Mouse (Mus musculus): ENCODE data around the gene Trim3.

Trim3 gene

DNA sequence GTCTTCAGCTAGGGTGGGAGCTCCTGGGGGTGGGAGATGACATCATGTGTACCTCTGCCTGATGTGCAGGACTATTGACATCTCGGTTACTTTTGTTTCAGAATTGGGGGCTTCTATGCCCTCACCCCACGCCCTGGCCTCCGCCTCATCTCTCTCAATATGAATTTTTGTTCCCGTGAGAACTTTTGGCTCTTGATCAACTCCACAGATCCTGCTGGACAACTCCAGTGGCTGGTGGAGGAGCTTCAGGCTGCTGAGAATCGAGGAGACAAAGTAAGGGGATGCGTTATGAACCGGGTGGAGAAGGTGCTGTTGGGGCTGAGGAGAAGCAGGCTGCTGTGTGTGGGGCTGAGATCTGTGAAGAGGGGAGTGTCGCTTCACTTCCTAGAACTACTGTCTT, 77.0 kb downstream of the Trim3 start:
- DNase-seq (ENCODE audit: low read depth): no peak

DNA sequence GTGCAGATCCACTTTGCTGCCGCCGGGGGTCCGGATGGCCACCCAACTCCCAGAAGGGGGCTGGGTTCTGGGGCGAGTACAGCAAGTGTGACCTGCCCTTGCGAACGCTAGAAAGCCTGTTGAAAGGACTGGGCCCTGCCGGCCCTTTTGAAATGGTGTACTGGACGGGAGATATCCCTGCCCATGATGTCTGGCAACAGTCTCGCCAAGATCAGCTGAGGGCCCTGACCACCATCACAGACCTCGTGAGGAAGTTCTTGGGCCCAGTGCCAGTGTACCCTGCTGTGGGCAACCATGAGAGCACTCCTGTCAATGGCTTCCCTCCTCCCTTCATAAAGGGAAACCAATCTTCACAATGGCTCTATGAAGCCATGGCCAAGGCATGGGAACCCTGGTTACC, 77.8 kb downstream of the Trim3 start:
- no peak for DNase-seq (ENCODE audit: low read depth)

All from c-Kit-positive CD71-positive TER-119-negative erythroid progenitor cells, embryonic 14.5 days (primary cell).